Mouse (Mus musculus) skeletal muscle tissue, adult 2 months (tissue): ENCODE data around the gene Nr4a2.

Experiments
- DNase-seq: peaks from one replicate; pipeline ENCODE4 v3.0.0-alpha.2; 2012; ENCODE audit warnings: low read depth, low spot score

The Nr4a2 gene

DNA sequence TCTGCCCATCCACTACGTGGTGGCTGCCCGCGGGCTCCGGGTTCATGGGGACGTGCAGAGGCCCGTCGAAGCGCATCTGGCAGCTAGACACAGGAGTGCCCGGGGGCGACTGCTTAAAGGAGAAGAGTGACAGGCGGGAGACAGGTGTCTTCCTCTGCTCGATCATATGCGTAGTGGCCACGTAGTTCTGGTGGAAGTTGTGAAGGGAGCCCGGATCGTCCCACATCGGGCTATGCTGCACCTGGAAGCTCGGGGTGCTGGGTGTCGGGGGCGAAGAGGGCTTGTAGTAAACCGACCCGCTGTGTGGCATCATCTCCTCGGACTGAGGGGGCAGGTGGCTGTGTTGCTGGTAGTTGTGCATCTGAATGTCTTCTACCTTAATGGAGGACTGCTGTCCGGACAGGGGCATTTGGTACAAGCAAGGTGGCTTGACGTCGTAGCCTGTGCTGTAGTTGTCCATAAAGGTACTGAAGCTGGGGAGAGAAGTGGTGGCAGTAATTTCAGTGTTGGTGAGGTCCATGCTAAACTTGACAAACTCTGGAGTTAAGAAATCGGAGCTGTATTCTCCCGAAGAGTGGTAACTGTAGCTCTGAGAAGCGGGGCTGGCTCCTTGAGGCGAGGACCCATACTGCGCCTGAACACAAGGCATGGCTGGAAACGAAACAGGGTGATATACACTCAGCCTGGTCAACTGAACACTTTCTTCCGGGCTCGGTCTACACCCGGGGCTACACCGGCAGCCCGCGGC is 11.8 kb downstream of the Nr4a2 start:
- DNase-seq = no peak

DNA sequence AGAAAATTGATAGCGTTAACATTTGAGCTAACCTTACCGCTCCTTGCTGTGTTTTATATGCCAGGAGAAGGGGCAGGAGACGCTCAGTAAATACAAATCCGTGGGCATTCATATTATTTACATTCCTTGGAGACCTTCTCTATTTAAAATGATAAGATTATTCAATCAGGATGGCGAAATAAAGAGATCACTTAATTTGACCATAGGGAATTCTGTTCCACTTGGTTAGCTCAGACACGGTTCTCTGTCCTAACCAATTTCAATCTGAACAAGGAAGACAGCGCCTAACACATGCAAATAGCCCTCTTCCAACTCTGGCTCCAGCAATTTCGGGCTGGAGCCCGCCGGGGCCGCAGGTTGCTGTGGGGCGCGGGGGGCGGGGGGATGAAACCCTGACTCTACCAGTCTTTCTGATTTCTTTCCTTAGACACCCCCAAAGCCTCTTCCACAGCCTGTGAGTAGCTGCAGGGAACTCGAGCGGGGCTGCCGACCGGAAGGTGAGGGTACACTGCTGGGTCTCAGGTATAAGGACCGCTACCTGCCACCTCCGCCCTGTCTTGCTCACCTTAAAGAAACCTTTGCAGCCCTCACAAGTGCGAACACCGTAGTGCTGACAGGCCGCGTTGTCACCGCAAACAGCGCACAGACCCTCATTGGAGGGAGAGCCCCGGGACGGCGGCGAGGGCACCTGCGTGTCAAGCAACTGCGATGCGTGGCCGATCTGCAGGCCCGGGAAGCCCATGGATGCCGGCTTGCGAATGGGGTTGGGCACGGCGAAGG is 12.6 kb downstream of the Nr4a2 start:
- DNase-seq = no peak

- DNase-seq = no peak
Measured at GRCm38 (mm10) chr2:57110401-57110800, 13.4 kb downstream of the Nr4a2 start.

- no peak for DNase-seq
Measured at GRCm38 (mm10) chr2:57109926-57110325, 13.9 kb downstream of the Nr4a2 start.

DNA sequence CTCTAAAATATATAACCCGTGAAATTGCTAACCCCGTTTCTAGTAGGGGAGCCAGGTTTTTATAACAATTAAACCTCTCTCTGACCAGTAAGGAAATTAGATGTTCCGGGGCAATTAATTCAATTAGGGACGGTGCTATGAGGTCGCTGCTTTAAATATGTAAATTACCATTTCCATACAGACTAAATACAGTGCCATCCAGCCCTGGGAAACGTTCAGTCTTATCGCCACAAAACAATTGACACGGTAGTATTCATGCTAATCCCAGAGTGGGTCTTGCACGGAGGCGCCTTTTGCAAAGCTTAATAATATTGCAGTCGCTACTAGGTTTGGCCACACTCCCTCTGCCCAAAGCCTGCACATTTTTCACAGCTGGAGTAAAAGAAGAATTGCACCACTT is 14.5 kb downstream of the Nr4a2 start:
- DNase-seq = no peak

DNA sequence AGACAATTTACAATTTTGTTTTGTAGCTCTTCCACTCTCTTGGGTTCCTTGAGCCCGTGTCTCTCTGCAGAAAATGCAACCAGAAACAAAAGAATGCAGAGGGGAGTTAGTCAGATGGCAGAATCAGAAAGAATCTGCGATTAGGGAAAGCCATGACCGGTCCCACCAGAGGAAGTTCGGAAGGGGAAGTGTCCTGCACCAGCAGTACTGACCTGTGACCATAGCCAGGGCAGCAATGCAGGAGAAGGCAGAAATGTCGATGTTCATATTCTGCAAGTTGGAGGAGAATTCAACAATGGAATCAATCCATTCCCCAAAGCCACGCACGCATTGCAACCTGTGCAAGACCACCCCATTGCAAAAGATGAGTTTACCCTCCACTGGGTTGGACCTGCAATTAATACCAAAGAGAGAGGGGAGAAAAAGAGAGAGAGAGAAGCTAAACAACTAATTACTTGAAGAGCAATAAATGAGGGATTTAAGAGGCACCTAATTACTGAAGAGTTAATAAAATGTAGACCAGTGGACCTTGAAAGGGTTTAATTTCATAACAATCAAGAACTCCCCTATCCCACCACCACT is 15.4 kb downstream of the Nr4a2 start:
- no peak for DNase-seq

DNA sequence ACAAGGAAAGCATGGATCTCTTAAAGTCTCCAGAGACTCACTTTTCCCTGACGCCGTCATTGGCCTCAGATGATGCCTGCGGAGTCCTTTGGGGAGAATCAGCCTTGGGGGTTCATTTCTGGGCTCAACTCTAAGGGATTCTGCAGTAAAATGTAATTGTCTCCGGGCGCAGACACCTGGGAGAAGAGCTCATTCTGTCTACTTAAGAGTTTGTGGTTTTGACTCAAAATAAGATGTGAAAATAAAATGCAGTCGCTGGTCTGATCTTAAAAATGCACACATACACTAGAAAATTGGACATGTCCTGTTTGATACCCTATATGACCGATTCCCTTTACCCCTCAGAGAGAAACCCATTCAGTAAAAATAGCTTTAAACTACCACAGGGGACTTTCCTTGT is 18.4 kb downstream of the Nr4a2 start:
- DNase-seq = no peak

GRCm38 (mm10) chr2:57104731-57105130 is 19.1 kb downstream of the Nr4a2 start:
- no peak for DNase-seq

GRCm38 (mm10) chr2:57103845-57104660 is 19.8 kb downstream of the Nr4a2 start:
- DNase-seq = no peak

DNA sequence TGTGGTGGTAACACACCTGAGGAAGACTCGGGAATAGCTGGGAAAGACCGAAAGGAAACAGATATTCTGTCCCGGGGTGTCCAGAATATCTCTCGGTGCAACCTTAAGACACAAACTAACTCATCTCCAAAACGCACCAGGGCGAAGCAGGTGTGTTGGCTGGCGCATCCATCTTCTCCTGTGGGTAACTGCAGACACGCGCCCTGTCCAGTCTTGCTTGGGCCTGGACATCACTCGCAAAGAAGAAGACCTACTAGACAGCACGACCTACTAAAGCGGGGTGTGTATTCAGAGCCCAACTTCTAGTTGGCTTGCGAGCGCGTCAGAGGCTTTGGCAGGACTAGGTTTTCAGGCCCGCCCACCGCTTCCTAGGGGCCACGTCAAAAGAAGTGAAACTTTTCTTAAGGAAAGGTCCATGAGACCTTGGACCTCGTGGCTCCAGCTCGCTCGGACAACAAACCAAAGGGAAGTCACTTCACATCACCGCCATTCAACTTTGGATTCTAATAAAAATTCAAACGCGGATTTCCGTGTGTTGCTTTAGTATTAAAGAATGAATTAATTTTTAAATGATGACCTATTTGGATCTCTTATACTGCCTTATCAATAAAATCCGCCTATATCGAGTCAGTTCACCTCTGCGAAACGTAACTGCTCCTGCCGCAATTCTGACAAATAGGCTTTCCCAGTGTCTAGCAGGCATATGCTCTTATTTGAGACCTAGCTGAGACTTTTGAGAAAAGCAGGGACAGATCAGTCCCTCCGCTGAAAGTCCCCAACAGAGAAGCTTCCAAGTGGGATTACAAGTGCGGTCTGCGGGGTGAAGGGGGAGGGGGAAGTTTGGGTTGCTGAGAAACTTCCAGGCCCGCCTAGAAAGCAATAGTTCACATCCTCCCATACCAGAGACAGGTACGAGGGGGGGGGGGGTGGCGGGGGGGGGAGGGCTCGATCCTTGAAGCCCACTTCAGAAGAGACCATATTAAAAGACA is 20.7 kb downstream of the Nr4a2 start:
- no peak for DNase-seq

DNA sequence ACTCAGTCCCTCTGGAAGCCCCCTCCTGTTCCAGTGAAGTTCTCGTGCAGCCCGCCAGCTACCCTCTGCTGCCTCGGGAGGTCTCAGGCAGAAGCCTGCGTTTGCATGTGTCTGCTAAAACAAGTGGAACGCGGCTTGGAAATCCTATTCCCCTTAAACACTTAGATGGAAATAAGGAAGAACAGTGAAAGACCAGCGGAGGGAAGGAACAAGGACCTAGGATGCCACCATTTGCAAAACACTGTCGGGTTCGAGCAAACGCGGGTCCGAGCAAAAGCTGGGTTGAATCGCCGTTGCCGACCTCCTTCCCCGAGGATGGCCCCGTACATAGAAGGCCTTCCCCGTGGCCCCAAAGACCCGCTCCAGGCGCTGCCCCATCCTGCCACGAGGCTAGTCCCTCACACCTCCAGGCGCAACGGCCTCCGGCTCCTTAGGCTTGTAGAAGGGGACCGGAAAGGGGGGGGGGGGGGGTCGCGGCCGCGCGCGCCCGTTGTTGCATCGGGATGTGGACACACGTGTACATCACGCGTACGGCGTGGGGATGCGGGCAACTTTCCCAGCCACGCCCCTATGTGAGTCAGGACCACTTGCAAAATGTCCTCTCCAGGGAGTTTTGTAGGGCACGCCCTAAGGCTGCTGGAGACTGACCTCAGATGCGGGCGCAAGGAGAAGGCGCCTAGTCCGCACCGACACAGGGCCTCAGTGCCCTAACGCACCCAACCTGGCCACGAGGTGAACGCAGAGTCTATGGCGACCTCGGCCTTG is 21.5 kb downstream of the Nr4a2 start:
- no peak for DNase-seq

- DNase-seq = no peak
Measured at GRCm38 (mm10) chr2:57100241-57100640, 23.6 kb downstream of the Nr4a2 start.

GRCm38 (mm10) chr2:57072452-57072851 is 51.4 kb downstream of the Nr4a2 start:
- no peak for DNase-seq

DNA sequence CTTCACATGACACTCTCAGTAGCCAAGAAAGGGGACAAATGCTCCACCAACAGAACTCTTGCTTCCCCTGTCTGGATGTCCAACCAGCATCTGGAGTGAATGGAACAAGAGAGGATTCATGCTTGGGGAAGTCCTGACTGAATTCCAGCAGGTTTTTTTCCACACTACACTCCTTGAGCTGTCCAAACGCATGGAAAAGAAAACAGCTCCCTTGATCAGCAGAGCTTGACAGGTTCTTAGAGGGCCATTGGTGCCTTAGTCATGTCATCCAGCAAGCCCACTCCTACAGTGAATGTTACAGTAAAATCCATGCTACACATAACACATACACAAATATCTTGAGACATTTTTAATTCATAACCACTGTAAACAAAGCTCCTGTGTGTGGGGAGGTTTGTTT is 60.3 kb downstream of the Nr4a2 start:
- DNase-seq = no peak
